Mouse (Mus musculus) ES-Bruce4 (cell line): ENCODE results near the gene Jph2. TPM values are rescaled to one million over a fixed set of nuclear protein-coding genes. Genes with fewer than 3 reads are reported as not detected.

Source experiments
- H3K27ac ChIP-seq: 2 replicates; pipeline ENCODE4 v1.5.1; 2012; ENCODE audit warnings: low read length, inconsistent platforms; ENCODE audit not compliant: insufficient read depth
- H3K27me3 ChIP-seq: 2 replicates; pipeline ENCODE4 v1.6.1; 2012; ENCODE audit warnings: mild to moderate bottlenecking, low read length, inconsistent platforms; ENCODE audit not compliant: control insufficient read depth, poor library complexity, insufficient read depth, severe bottlenecking
- H3K36me3 ChIP-seq: 2 replicates; pipeline ENCODE4 v1.6.1; 2012; ENCODE audit warnings: inconsistent platforms, mild to moderate bottlenecking, low read length, moderate library complexity; ENCODE audit not compliant: control insufficient read depth, poor library complexity, insufficient read depth, severe bottlenecking
- H3K4me1 ChIP-seq: one replicate; pipeline ENCODE4 v1.8.1; 2011; ENCODE audit warnings: low read length; ENCODE audit not compliant: control insufficient read depth, insufficient read depth
- H3K4me3 ChIP-seq: 2 replicates; pipeline ENCODE4 v1.5.1; 2011; ENCODE audit warnings: low read depth, mild to moderate bottlenecking, low read length
- H3K9ac ChIP-seq: 2 replicates; pipeline ENCODE4 v1.6.1; 2012; ENCODE audit warnings: low read depth, mild to moderate bottlenecking, inconsistent platforms; ENCODE audit not compliant: poor library complexity, severe bottlenecking
- H3K9me3 ChIP-seq: replicated peaks from 2 replicates; pipeline ENCODE4 v1.6.1; 2012; ENCODE audit warnings: mild to moderate bottlenecking, low read length, inconsistent platforms; ENCODE audit not compliant: control insufficient read depth, poor library complexity, insufficient read depth, severe bottlenecking
- CTCF ChIP-seq: IDR thresholded peaks from one replicate; pipeline ENCODE4 v1.8.1; 2011; ENCODE audit warnings: low read depth, low read length
- EP300 ChIP-seq: IDR thresholded peaks from 2 replicates; pipeline ENCODE4 v1.6.1; 2011; ENCODE audit warnings: low read depth, low read length; ENCODE audit not compliant: insufficient read depth
- POLR2A ChIP-seq: IDR thresholded peaks from one replicate; pipeline ENCODE4 v1.8.1; 2011; ENCODE audit warnings: low read length; ENCODE audit not compliant: insufficient read depth
- polyA plus RNA-seq: library from polyadenylated mRNA; stranded (reverse); fragments of >200 nt; gene quantifications from 2 replicates; pipeline ENCODE4 v1.2.4, GENCODE M21; 2011; ENCODE audit warnings: low read depth; ENCODE audit not compliant: missing spikeins, insufficient read depth, insufficient read length

The Jph2 gene
- polyA plus RNA-seq, 1 experiment: 6.6 TPM

- no peaks in the 10 kb centered on the region for H3K4me1 ChIP-seq
- no peak overlapping the region for H3K9ac ChIP-seq
- H3K27me3 ChIP-seq: no peaks in the 10 kb centered on the region
- no peak for TF ChIP-seq CTCF
- no peaks in the 10 kb centered on the region for H3K9me3 ChIP-seq
- no peak overlapping the region for H3K4me3 ChIP-seq
- no peak overlapping the region for H3K27ac ChIP-seq
- no peaks in the 10 kb centered on the region for H3K36me3 ChIP-seq
These were observed 25.3 kb upstream of the Jph2 start for GRCm38 (mm10) chr2:163422895-163423660.

- Histone ChIP-seq H3K9me3 (no peaks in the 10 kb centered on the region), H3K27ac (no peak overlapping the region), H3K36me3 (no peaks in the 10 kb centered on the region; the same call in 1 of the 2 replicates), H3K4me3 (peak overlapping the region; percentile 89), H3K9ac (peak overlapping the region; percentile 71), H3K4me1 (no peaks in the 10 kb centered on the region), H3K27me3 (no peaks in the 10 kb centered on the region)
- TF ChIP-seq POLR2A (no peak), EP300 (no peak), CTCF (no peak)
These were observed 22.6 kb upstream of the Jph2 start for GRCm38 (mm10) chr2:163420366-163420886.

- peaks cover 3% of the 10 kb centered on the region for H3K36me3 ChIP-seq
- peak overlapping the region; percentile 94 for H3K9ac ChIP-seq
- TF ChIP-seq EP300 (peak; percentile 71), CTCF (no peak), POLR2A (peak; percentile 72)
- H3K9me3 ChIP-seq: no peaks in the 10 kb centered on the region
- no peaks in the 10 kb centered on the region for H3K4me1 ChIP-seq
- H3K27me3 ChIP-seq: no peaks in the 10 kb centered on the region
- H3K27ac ChIP-seq: no peak overlapping the region
- peak overlapping the region; percentile 96 for H3K4me3 ChIP-seq
These were observed 21.7 kb upstream of the Jph2 start for GRCm38 (mm10) chr2:163419346-163420045.

- TF ChIP-seq EP300: no peak
- Histone ChIP-seq H3K36me3 (peaks cover 7% of the 10 kb centered on the region), H3K9ac (peak overlapping the region; percentile 94), H3K27me3 (no peaks in the 10 kb centered on the region), H3K4me3 (peak overlapping the region; percentile 96), H3K9me3 (no peaks in the 10 kb centered on the region), H3K27ac (no peak overlapping the region; the same call in 1 of the 2 replicates), H3K4me1 (no peaks in the 10 kb centered on the region)
These were observed 21.1 kb upstream of the Jph2 start for GRCm38 (mm10) chr2:163418841-163419345.

GRCm38 (mm10) chr2:163417830-163418229 is 20.0 kb upstream of the Jph2 start:
- Histone ChIP-seq H3K27me3 (no peaks in the 10 kb centered on the region), H3K4me3 (peak overlapping the region; percentile 17; the same call in 1 of the 2 replicates), H3K27ac (no peak overlapping the region), H3K4me1 (no peaks in the 10 kb centered on the region), H3K36me3 (peaks cover 9% of the 10 kb centered on the region), H3K9ac (peak overlapping the region; percentile 94), H3K9me3 (no peaks in the 10 kb centered on the region)
- no peak for TF ChIP-seq CTCF
- TF ChIP-seq POLR2A: no peak
- no peak for TF ChIP-seq EP300

- Histone ChIP-seq H3K27ac (no peak overlapping the region), H3K4me1 (no peaks in the 10 kb centered on the region), H3K4me3 (no peak overlapping the region), H3K9me3 (no peaks in the 10 kb centered on the region), H3K27me3 (no peaks in the 10 kb centered on the region), H3K36me3 (peaks cover 15% of the 10 kb centered on the region), H3K9ac (0 out of 2 replicates have a peak overlapping the region, but pooled peaks have one; percentile 94)
- no peak for TF ChIP-seq CTCF
- no peak for TF ChIP-seq POLR2A
- no peak for TF ChIP-seq EP300
These were observed 19.2 kb upstream of the Jph2 start for GRCm38 (mm10) chr2:163417026-163417425.
